ENCODE assay signal across 11 mouse cellular contexts in genomic region chr7:113765133-113765532, GRCm38 (mm10). TPM values are rescaled to one million over a fixed set of nuclear protein-coding genes. Genes with fewer than 3 reads are reported as not detected.
DNase-seq lines count a peak whose midpoint lies in the region; ATAC-seq and TF ChIP-seq lines count a peak whose summit lies in the region.
"Had no signal": no experiment of that assay in that cellular context is flagged by ENCODE, and none has a peak within 500 bp of the region (broad histone marks: within the 10 kb centered on the region; RNA-seq: fewer than 3 reads in every experiment).

No protein-coding gene starts in this region.

- WGBS in heart, embryonic 13.5 days, result 85% methylated on average over 5 of the region's 5 CpGs
- 90% methylated on average over 5 of the region's 5 CpGs for WGBS in stomach, embryonic 14.5 days
- 95% methylated on average over 5 of the region's 5 CpGs for WGBS in stomach, postnatal 0 days

- no peak for TF ChIP-seq CTCF in stomach, postnatal 0 days (IDR thresholded peaks at IDR 0.05; ENCODE audit: low read depth)

- peaks cover 51% of the 10 kb centered on the region for H3K4me1 ChIP-seq in heart, embryonic 13.5 days
- H3K4me1 ChIP-seq in stomach, embryonic 14.5 days (ENCODE audit: control insufficient read depth, insufficient read depth, low read length), result 0 out of 2 replicates have a peak, but pooled peaks cover 8% of the 10 kb centered on the region
- peaks cover 3% of the 10 kb centered on the region; the same call in 1 of the 2 replicates for H3K4me1 ChIP-seq in stomach, postnatal 0 days (replicated peaks; ENCODE audit: control insufficient read depth, insufficient read depth)

- H3K4me3 ChIP-seq in heart, embryonic 13.5 days, result no peak overlapping the region
- no peak overlapping the region for H3K4me3 ChIP-seq in stomach, embryonic 14.5 days (ENCODE audit: low read depth, low read length)
- no peak overlapping the region for H3K4me3 ChIP-seq in stomach, postnatal 0 days (ENCODE audit: low read depth, low read length)

- peak overlapping the region; percentile 97 for H3K4me2 ChIP-seq in heart, embryonic 13.5 days
- peak overlapping the region; percentile 96; the same call in 1 of the 2 replicates for H3K4me2 ChIP-seq in stomach, embryonic 14.5 days (replicated peaks; ENCODE audit: low read depth, low read length)
- H3K4me2 ChIP-seq in stomach, postnatal 0 days (replicated peaks; ENCODE audit: low read depth), result no peak overlapping the region

- 0 out of 2 replicates have a peak, but pooled peaks cover 3% of the 10 kb centered on the region for H3K27me3 ChIP-seq in heart, embryonic 13.5 days (replicated peaks)
- peaks cover 12% of the 10 kb centered on the region; the same call in 1 of the 2 replicates for H3K27me3 ChIP-seq in stomach, embryonic 14.5 days (ENCODE audit: control insufficient read depth, insufficient read depth, low read length)
- H3K27me3 ChIP-seq in stomach, postnatal 0 days (ENCODE audit: control insufficient read depth, insufficient read depth, low read length), result no peaks in the 10 kb centered on the region
- H3K27me3 ChIP-seq: Patski had no signal

- H3K36me3 ChIP-seq in heart, embryonic 13.5 days, result no peaks in the 10 kb centered on the region
- no peaks in the 10 kb centered on the region for H3K36me3 ChIP-seq in stomach, embryonic 14.5 days (ENCODE audit: control insufficient read depth, insufficient read depth, low read length)
- no peaks in the 10 kb centered on the region for H3K36me3 ChIP-seq in stomach, postnatal 0 days (ENCODE audit: control insufficient read depth, insufficient read depth, low read length)
- H3K36me3 ChIP-seq: kidney, embryonic 15.5 days had no signal

- H3K9me3 ChIP-seq in heart, embryonic 13.5 days, result no peaks in the 10 kb centered on the region
- no peaks in the 10 kb centered on the region for H3K9me3 ChIP-seq in stomach, embryonic 14.5 days (ENCODE audit: control insufficient read depth, low read depth, low read length)
- no peaks in the 10 kb centered on the region for H3K9me3 ChIP-seq in stomach, postnatal 0 days (ENCODE audit: control insufficient read depth, low read length)
- H3K9me3 ChIP-seq: kidney, embryonic 15.5 days had no signal

- H3K27ac ChIP-seq in heart, embryonic 13.5 days (replicated peaks), result peak overlapping the region; percentile 81; the same call in 1 of the 2 replicates
- no peak overlapping the region for H3K27ac ChIP-seq in stomach, embryonic 14.5 days (ENCODE audit: low read length)
- H3K27ac ChIP-seq in stomach, postnatal 0 days (replicated peaks), result no peak overlapping the region
- H3K27ac ChIP-seq: kidney, embryonic 15.5 days had no signal

- DNase-seq in cerebellum, adult 9-10 months, result peak; percentile 39
- DNase-seq in cerebellum, adult 18-20 months, result no peak
- no peak for DNase-seq in heart, adult 9 months (ENCODE audit: low spot score in 2 of 2)
- no peak for DNase-seq in stomach, postnatal 0 days (ENCODE audit: low spot score)
- DNase-seq in left cerebral cortex, adult 11 months (ENCODE audit: low spot score), result no peak
- no peak for DNase-seq in frontal cortex, postnatal 14 days (ENCODE audit: low spot score in 2 of 2)
- DNase-seq: liver, postnatal 0 days had no signal

- no peak overlapping the region for H3K9ac ChIP-seq in heart, embryonic 13.5 days
- no peak overlapping the region for H3K9ac ChIP-seq in stomach, embryonic 14.5 days (replicated peaks; ENCODE audit: low read depth, low read length)
- H3K9ac ChIP-seq in stomach, postnatal 0 days (ENCODE audit: low read length), result no peak overlapping the region
- H3K9ac ChIP-seq: liver, postnatal 0 days had no signal

- no peak for TF ChIP-seq EP300 in stomach, postnatal 0 days (optimal IDR thresholded peaks at IDR 0.05)

- no peak for ATAC-seq in heart, embryonic 13.5 days (ENCODE audit: extremely low read depth, insufficient number of reproducible peaks, low FRiP score, low TSS enrichment)
- no peak for ATAC-seq in stomach, embryonic 14.5 days (ENCODE audit: insufficient number of reproducible peaks, insufficient read depth, low FRiP score, low read depth)
- no peak for ATAC-seq in stomach, postnatal 0 days (ENCODE audit: low FRiP score, low TSS enrichment)
- ATAC-seq: liver, postnatal 0 days; Patski had no signal

RNA-seq across cellular contexts. Expression of gene Spon1, which starts 0.7 kb away (rescaled TPM):
- 71.5 and 72.9 TPM in 2 replicates for polyA plus RNA-seq in heart, embryonic 13.5 days (2015; fragmentation: Nextera tagmentation; extraction: Ambion mirVana)
- 19.8 and 21.0 TPM in 2 replicates for polyA plus RNA-seq in stomach, embryonic 14.5 days (2014; fragmentation: Nextera tagmentation; extraction: Ambion mirVana)
- polyA plus RNA-seq in stomach, postnatal 0 days (2015; fragmentation: Nextera tagmentation; extraction: Ambion mirVana), result 3.1 and 4.0 TPM in 2 replicates
